Mouse (Mus musculus): ENCODE measurements around the gene Kcnk3.

GRCm38 (mm10) chr5:30578445-30579080, 9.4 kb upstream of the Kcnk3 start:
- TF ChIP-seq TAL1 (IDR thresholded peaks at IDR 0.05; ENCODE audit: low read length) (no peak), GATA1 (IDR thresholded peaks at IDR 0.05; ENCODE audit: low read length) (no peak)
